In the genomic region with DNA sequence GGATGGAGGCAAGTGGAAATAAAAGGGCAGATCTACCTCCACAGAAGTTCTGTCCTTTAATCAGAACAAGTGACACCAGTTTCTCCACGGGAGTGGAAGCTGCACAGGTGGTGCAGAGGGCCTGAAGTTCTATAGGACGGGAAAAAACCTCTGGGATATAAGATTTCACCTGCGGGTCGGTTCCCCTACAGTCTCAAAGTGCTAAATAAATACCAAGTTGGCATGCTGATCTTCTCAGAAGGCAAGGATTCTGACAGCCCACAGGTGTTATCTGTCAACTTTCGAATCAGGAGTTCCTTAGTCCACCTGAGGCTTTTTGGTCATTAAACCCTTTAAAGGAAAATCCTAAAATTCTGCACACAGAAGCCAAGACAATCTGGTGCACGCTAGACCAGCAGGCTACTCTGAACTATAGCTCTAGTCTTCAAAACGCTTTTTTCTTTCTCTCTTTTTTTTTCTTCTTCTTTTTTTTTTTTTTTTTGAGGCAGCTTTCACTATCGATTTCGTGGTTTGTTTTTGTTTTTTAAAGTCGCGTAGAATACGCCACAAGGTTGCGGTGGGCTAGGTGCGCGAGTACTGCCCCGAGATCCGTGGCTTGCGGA, we compare ENCODE assay signal across 8 mouse cellular contexts. TPM values are rescaled to one million over a fixed set of nuclear protein-coding genes. Genes with fewer than 3 reads are reported as not detected.
DNase-seq lines count a peak whose midpoint lies in the region; ATAC-seq and TF ChIP-seq lines count a peak whose summit lies in the region.

No protein-coding gene starts in this region.

- no peak for ATAC-seq in embryonic facial prominence, embryonic 13.5 days (ENCODE audit: insufficient number of reproducible peaks, insufficient read depth, low FRiP score, low TSS enrichment, low read depth)
- ATAC-seq in hindbrain, embryonic 15.5 days (ENCODE audit: low FRiP score, low read depth): no peak

- H3K27ac ChIP-seq in CH12.LX (ENCODE audit: insufficient read depth, low read depth): peak overlapping the region; percentile 78
- H3K27ac ChIP-seq in embryonic facial prominence, embryonic 13.5 days: peak overlapping the region; percentile 96
- peak overlapping the region; percentile 94 for H3K27ac ChIP-seq in hindbrain, embryonic 15.5 days (replicated peaks)

- peaks cover 5 to 48% of the 10 kb centered on the region in 2 experiments for H3K4me1 ChIP-seq in CH12.LX (ENCODE audit: control insufficient read depth in 1 of 2, insufficient read depth in 2 of 2)
- H3K4me1 ChIP-seq in embryonic facial prominence, embryonic 13.5 days: peaks cover 17% of the 10 kb centered on the region
- peaks cover 25% of the 10 kb centered on the region for H3K4me1 ChIP-seq in hindbrain, embryonic 15.5 days (replicated peaks)

- WGBS in embryonic facial prominence, embryonic 13.5 days: under 1% methylated on average over 18 of the region's 18 CpGs
- 1% methylated on average over 18 of the region's 18 CpGs for WGBS in hindbrain, embryonic 15.5 days

- H3K79me2 ChIP-seq in CH12.LX (replicated peaks; ENCODE audit: control insufficient read depth, extremely low read depth, insufficient read depth, poor library complexity, severe bottlenecking): peaks cover 34% of the 10 kb centered on the region

- H3K4me2 ChIP-seq in CH12.LX (ENCODE audit: insufficient read depth, low read depth, poor library complexity, severe bottlenecking): peak overlapping the region; percentile 92
- peak overlapping the region; percentile 71 for H3K4me2 ChIP-seq in embryonic facial prominence, embryonic 13.5 days
- peak overlapping the region; percentile 74 for H3K4me2 ChIP-seq in hindbrain, embryonic 15.5 days

- dilution Hi-C loops in CH12.LX (cut with MboI; ENCODE audit: extremely low pct_ligation_motif_present, extremely low pct_unique_long_range_greater_than_20kb, low sequenced_read_pairs): no loop called here

- peak overlapping the region; percentile 96 for H3K9ac ChIP-seq in CH12.LX (ENCODE audit: insufficient read depth, low read depth)
- peak overlapping the region; percentile 87 for H3K9ac ChIP-seq in embryonic facial prominence, embryonic 13.5 days
- H3K9ac ChIP-seq in hindbrain, embryonic 15.5 days: peak overlapping the region; percentile 59

- TF ChIP-seq EP300 in CH12.LX (IDR thresholded peaks at IDR 0.05; ENCODE audit: low read length): no peak

- no peak for TF ChIP-seq CTCF in CH12.LX (conservative IDR thresholded peaks at IDR 0.05 in 1 of 2, IDR thresholded peaks at IDR 0.05 in 1 of 2; ENCODE audit: low read depth in 2 of 2, low read length in 2 of 2)

- no peak for TF ChIP-seq POLR2A in CH12.LX (IDR thresholded peaks at IDR 0.05; ENCODE audit: low read depth, low read length)

- H3K36me3 ChIP-seq in CH12.LX (replicated peaks in 1 of 2; ENCODE audit: control insufficient read depth in 1 of 2, insufficient read depth in 1 of 2, low read length in 1 of 2): peaks cover 0 to 7% of the 10 kb centered on the region in 2 experiments
- no peaks in the 10 kb centered on the region for H3K36me3 ChIP-seq in embryonic facial prominence, embryonic 13.5 days
- no peaks in the 10 kb centered on the region for H3K36me3 ChIP-seq in hindbrain, embryonic 15.5 days

- no peak for TF ChIP-seq RAD21 in CH12.LX (IDR thresholded peaks at IDR 0.05; ENCODE audit: low read depth, low read length)

- DNase-seq in embryo, embryonic 10.5 days (ENCODE audit: low spot score): peak; percentile 31
- DNase-seq in embryo, embryonic 10 days (ENCODE audit: low spot score): no peak
- peak; percentile 29 for DNase-seq in CH12.LX (ENCODE audit: extremely low read depth)
- peak; percentile 7 for DNase-seq in lung, postnatal 10 days
- DNase-seq in thymus, postnatal 36 days: peak; percentile 6 to 16
- DNase-seq in ovary, postnatal 10 days (ENCODE audit: low spot score): no peak

- H3K4me3 ChIP-seq in CH12.LX (replicated peaks in 1 of 3; ENCODE audit: low read depth in 2 of 3, low read length in 2 of 3, poor library complexity in 1 of 3): peak overlapping the region; percentile 56 to 82 (median 67)
- peak overlapping the region; percentile 78 for H3K4me3 ChIP-seq in embryonic facial prominence, embryonic 13.5 days
- peak overlapping the region; percentile 94 for H3K4me3 ChIP-seq in hindbrain, embryonic 15.5 days

- no peaks in the 10 kb centered on the region for H3K9me3 ChIP-seq in CH12.LX (replicated peaks; ENCODE audit: low read length)
- no peaks in the 10 kb centered on the region for H3K9me3 ChIP-seq in embryonic facial prominence, embryonic 13.5 days
- no peaks in the 10 kb centered on the region for H3K9me3 ChIP-seq in hindbrain, embryonic 15.5 days

- in situ Hi-C loops in CH12.LX (cut with MboI; ENCODE audit: low pct_ligation_motif_present, low pct_unique_long_range_greater_than_20kb, low sequenced_read_pairs): loop anchor here (10.0 kb wide), 1 partner anchor 343 kb away; a partner anchor contains a TSS

- no peaks in the 10 kb centered on the region for H3K27me3 ChIP-seq in CH12.LX (replicated peaks)
- H3K27me3 ChIP-seq in embryonic facial prominence, embryonic 13.5 days: no peaks in the 10 kb centered on the region
- H3K27me3 ChIP-seq in hindbrain, embryonic 15.5 days: no peaks in the 10 kb centered on the region

TF ChIP-seq in CH12.LX, 34 proteins besides CTCF, POLR2A, EP300 and RAD21:
- no peak for TF ChIP-seq MAZ (IDR thresholded peaks at IDR 0.05; ENCODE audit: low read depth, low read length)
- peak; percentile 98 for TF ChIP-seq ZNF384 (IDR thresholded peaks at IDR 0.05; ENCODE audit: low read depth, low read length)
- TF ChIP-seq KAT2A (IDR thresholded peaks at IDR 0.05; ENCODE audit: insufficient replicate concordance, low read length): no peak
- peak; percentile 45; the same call in 1 of the 2 replicates for TF ChIP-seq MXI1 (IDR thresholded peaks at IDR 0.05; ENCODE audit: low read depth, low read length)
- TF ChIP-seq MYC (IDR thresholded peaks at IDR 0.05; ENCODE audit: low read depth, low read length): 0 out of 2 replicates have a peak, but pooled peaks have one; percentile 1
- peak; percentile 19; the same call in 1 of the 2 replicates for TF ChIP-seq SIN3A (IDR thresholded peaks at IDR 0.05; ENCODE audit: low read length)
- TF ChIP-seq NRF1 (IDR thresholded peaks at IDR 0.05; ENCODE audit: low read depth, low read length): no peak

RNA-seq across cellular contexts. Expression of a gene that starts 0.6 kb away (rescaled TPM):
- total RNA-seq in CH12.LX (2012; rRNA removed) (34.1 and 38.3 TPM in 2 replicates), CH12.LX (2014; rRNA removed) (36.7 and 39.5 TPM in 2 replicates)
- 54.8 and 63.8 TPM in 2 replicates for polyA plus RNA-seq in CH12.LX (2012; ENCODE audit: insufficient read length, low read depth)
- polyA plus RNA-seq in embryonic facial prominence, embryonic 13.5 days (2015; fragmentation: Nextera tagmentation; extraction: Ambion mirVana): 39.0 and 40.5 TPM in 2 replicates
- polyA plus RNA-seq in hindbrain, embryonic 15.5 days (2015; fragmentation: Nextera tagmentation; extraction: Ambion mirVana): 34.1 and 38.6 TPM in 2 replicates

Comparison
In these comparisons a context has a peak if more than half of its experiments do, and no peak if none do; other contexts are left out.
1. DNase-seq: peak in embryo, embryonic 10.5 days (single experiment), CH12.LX (single experiment), lung, postnatal 10 days (single experiment) and thymus, postnatal 36 days (2 of 2); none in embryo, embryonic 10 days (single experiment) and ovary, postnatal 10 days (single experiment).
2. Peak in every context shown above with its lines, with median percentiles within 50 percentile points of each other: H3K27ac ChIP-seq, H3K4me2 ChIP-seq, H3K4me3 ChIP-seq and H3K9ac ChIP-seq.